Mouse (Mus musculus) lung, postnatal 4 days (tissue): ENCODE data around the gene Amigo3.
A peak's percentile ranks its signal among the peaks of the same experiment; 100 is the strongest.
"Not testable (repeated sequence)": the region's sequence is repeated elsewhere in the genome, so short reads cannot be mapped to it uniquely, and the experiment has no call there.

Source experiments
- DNase-seq, 2 experiments: peaks; one replicate each; pipeline ENCODE4 v3.0.0; 2021

Gene Amigo3

GRCm38 (mm10) chr9:108052885-108053664 lies at the start of gene Amigo3:
Gene Amigo3, plus strand, starts transcription at chr9:108053159.
- peak; percentile 96 to 98 for DNase-seq

- DNase-seq, result peak in 1 of 2 experiments; percentile 20
Observed at GRCm38 (mm10) chr9:108003531-108003890, 49.4 kb upstream of the Amigo3 start.

- DNase-seq, result no peak
Observed at GRCm38 (mm10) chr9:108008041-108008440, 44.9 kb upstream of the Amigo3 start.

- no peak for DNase-seq
Observed at GRCm38 (mm10) chr9:108010385-108010784, 42.6 kb upstream of the Amigo3 start.

- DNase-seq, result not testable (repeated sequence)
Observed at GRCm38 (mm10) chr9:108013577-108013976, 39.4 kb upstream of the Amigo3 start.

GRCm38 (mm10) chr9:108017127-108017526 lies 35.8 kb upstream of the Amigo3 start:
- DNase-seq, result no peak

GRCm38 (mm10) chr9:108020741-108021140 lies 32.2 kb upstream of the Amigo3 start:
- no peak for DNase-seq

GRCm38 (mm10) chr9:108023216-108023615 lies 29.7 kb upstream of the Amigo3 start:
- no peak for DNase-seq

GRCm38 (mm10) chr9:108026584-108026983 lies 26.4 kb upstream of the Amigo3 start:
- no peak for DNase-seq

- DNase-seq, result no peak
Observed at GRCm38 (mm10) chr9:108027867-108028266, 25.1 kb upstream of the Amigo3 start.

GRCm38 (mm10) chr9:108032126-108032525 lies 20.8 kb upstream of the Amigo3 start:
- DNase-seq, result no peak

- no peak for DNase-seq
Observed at GRCm38 (mm10) chr9:108035331-108036156, 17.4 kb upstream of the Amigo3 start.

GRCm38 (mm10) chr9:108044751-108045492 lies 8.0 kb upstream of the Amigo3 start:
- DNase-seq, result no peak

GRCm38 (mm10) chr9:108046582-108046981 lies 6.4 kb upstream of the Amigo3 start:
- DNase-seq, result no peak

GRCm38 (mm10) chr9:108047601-108048565 lies 5.1 kb upstream of the Amigo3 start:
- DNase-seq, result no peak

- DNase-seq, result no peak
Observed at GRCm38 (mm10) chr9:108048566-108048955, 4.4 kb upstream of the Amigo3 start.

GRCm38 (mm10) chr9:108049016-108049455 lies 3.9 kb upstream of the Amigo3 start, which contains the start of gene Gmppb:
Gene Gmppb, plus strand, starts transcription at chr9:108049242.
- peak; percentile 97 to 98 for DNase-seq

- DNase-seq, result no peak
Observed at GRCm38 (mm10) chr9:108049561-108050251, 3.3 kb upstream of the Amigo3 start.

- no peak for DNase-seq
Observed at GRCm38 (mm10) chr9:108051184-108051930, 1.6 kb upstream of the Amigo3 start.

GRCm38 (mm10) chr9:108051931-108052220 lies 1.1 kb upstream of the Amigo3 start:
- DNase-seq, result no peak

- no peak for DNase-seq
Observed at GRCm38 (mm10) chr9:108052411-108052810, 548 bp upstream of the Amigo3 start.
